Mouse (Mus musculus) bone marrow, adult 2 months (tissue): ENCODE measurements around the gene Olfr447.

ENCODE experiments used
- CTCF ChIP-seq: fragments of 200-500 bp; IDR thresholded peaks from 2 replicates; pipeline ENCODE4 v1.5.1; 2011; ENCODE audit warnings: low read length, control low read depth; ENCODE audit not compliant: control insufficient read depth, insufficient read depth
- POLR2A ChIP-seq: fragments of 200-500 bp; IDR thresholded peaks from 2 replicates; pipeline ENCODE4 v1.6.1; 2011; ENCODE audit warnings: low read depth, mild to moderate bottlenecking, control low read depth, low read length, borderline replicate concordance; ENCODE audit not compliant: control insufficient read depth

DNA sequence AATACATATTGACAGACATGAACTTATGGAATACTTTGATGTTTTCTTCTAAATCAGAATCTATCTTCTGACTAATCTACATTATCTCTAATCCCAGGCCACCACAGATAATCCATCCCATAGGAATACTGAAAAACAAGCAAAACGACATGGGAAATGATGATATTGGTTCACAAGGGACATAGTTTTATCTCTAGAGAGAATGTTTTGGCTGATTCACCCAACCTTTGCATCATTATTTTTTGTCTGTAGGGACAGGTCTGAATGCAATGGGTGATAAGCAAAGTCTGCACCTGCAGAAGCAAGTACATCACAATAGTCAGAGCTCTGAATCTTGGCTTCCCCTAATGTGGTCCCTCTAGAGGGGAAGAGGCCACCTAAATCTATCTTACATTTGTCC, 40.1 kb downstream of the Olfr447 start, which contains the start of gene Olfr444:
- TF ChIP-seq POLR2A (no peak), CTCF (no peak)
